Mouse (Mus musculus) lung, embryonic 15.5 days (tissue): ENCODE results near the gene Arhgap23. TPM values are rescaled to one million over a fixed set of nuclear protein-coding genes. Genes with fewer than 3 reads are reported as not detected.

Experiments used
- ATAC-seq: fragments of 200-750 bp; cut with Nextera tagmentation; 2 replicates; pipeline ENCODE4 v1.8.0; 2017; ENCODE audit warnings: moderate number of reproducible peaks, borderline replicate concordance; ENCODE audit not compliant: low FRiP score, low TSS enrichment; ENCODE audit errors: extremely low read depth
- H3K27ac ChIP-seq: fragments of 300-500 bp; sonication (generic); 2 replicates; pipeline ENCODE4 v1.5.1; 2015; ENCODE audit warnings: moderate library complexity, mild to moderate bottlenecking, inconsistent platforms
- H3K27me3 ChIP-seq: fragments of 300-500 bp; sonication (generic); 2 replicates; pipeline ENCODE4 v1.6.1; 2015; ENCODE audit warnings: inconsistent platforms
- H3K36me3 ChIP-seq: fragments of 300-500 bp; sonication (generic); 2 replicates; pipeline ENCODE4 v1.6.1; 2015; ENCODE audit warnings: inconsistent platforms
- H3K4me1 ChIP-seq: fragments of 300-500 bp; sonication (generic); 2 replicates; pipeline ENCODE4 v1.6.1; 2015; ENCODE audit warnings: inconsistent platforms
- H3K4me2 ChIP-seq: fragments of 300-500 bp; sonication (generic); 2 replicates; pipeline ENCODE4 v1.6.1; 2015; ENCODE audit warnings: inconsistent platforms, mild to moderate bottlenecking, moderate library complexity
- H3K4me3 ChIP-seq: fragments of 300-500 bp; sonication (generic); 2 replicates; pipeline ENCODE4 v1.5.1; 2015; ENCODE audit warnings: mild to moderate bottlenecking, inconsistent platforms
- H3K9ac ChIP-seq: fragments of 300-500 bp; sonication (generic); 2 replicates; pipeline ENCODE4 v1.6.1; 2015; ENCODE audit warnings: inconsistent platforms
- H3K9me3 ChIP-seq: fragments of 300-500 bp; sonication (generic); 2 replicates; pipeline ENCODE4 v1.6.1; 2016; ENCODE audit warnings: inconsistent platforms
- WGBS: fragments of 180-500 bp; shearing (Covaris S2); methylation state at CpG from one replicate; pipeline ENCODE4 v1.1.7; 2015; 5-methylcytosine and 5-hydroxymethylcytosine counted together
- polyA plus RNA-seq: library from polyadenylated mRNA; unstranded; fragments of >200 nt; fragmentation: Nextera tagmentation; extraction: Ambion mirVana; gene quantifications from 2 replicates; pipeline ENCODE4 v1.2.1, GENCODE M21; 2015

Gene Arhgap23
- polyA plus RNA-seq, 1 experiment from 2014 or later, result 7.4 TPM

- Histone ChIP-seq H3K4me2 (peak within 1 kb of the TSS; percentile 54), H3K9me3 (no peaks in the 10 kb centered on the region), H3K4me1 (peaks cover 11% of the 10 kb centered on the region), H3K9ac (no peak within 1 kb of the TSS; the same call in 1 of the 2 replicates), H3K36me3 (peaks cover 38% of the 10 kb centered on the region), H3K27me3 (peaks cover 45% of the 10 kb centered on the region), H3K4me3 (peak within 1 kb of the TSS; percentile 20), H3K27ac (no peak within 1 kb of the TSS)
- WGBS, result 18% methylated on average over 72 of the region's 88 CpGs
- ATAC-seq, result peak; percentile 25; the same call in 1 of the 2 replicates
Measured at GRCm38 (mm10) chr11:97499865-97500719, 84.8 kb downstream of the Arhgap23 start, which contains the start of gene 4933428G20Rik. Gene 4933428G20Rik (minus strand): TSS chr11:97500340.

GRCm38 (mm10) chr11:97500720-97501448 is 85.6 kb downstream of the Arhgap23 start:
- peak overlapping the region; percentile 20 for H3K4me3 ChIP-seq
- H3K36me3 ChIP-seq, result peaks cover 35% of the 10 kb centered on the region
- H3K9me3 ChIP-seq, result no peaks in the 10 kb centered on the region
- no peak overlapping the region for H3K9ac ChIP-seq
- 25% methylated on average over 51 of the region's 51 CpGs for WGBS
- peak; percentile 36; the same call in 1 of the 2 replicates for ATAC-seq
- peaks cover 45% of the 10 kb centered on the region for H3K27me3 ChIP-seq
- peaks cover 11% of the 10 kb centered on the region for H3K4me1 ChIP-seq
- H3K27ac ChIP-seq, result no peak overlapping the region
- peak overlapping the region; percentile 54 for H3K4me2 ChIP-seq

GRCm38 (mm10) chr11:97502383-97502782 is 87.0 kb downstream of the Arhgap23 start:
- no peaks in the 10 kb centered on the region for H3K9me3 ChIP-seq
- H3K4me3 ChIP-seq, result no peak overlapping the region
- H3K36me3 ChIP-seq, result peaks cover 24% of the 10 kb centered on the region
- peaks cover 45% of the 10 kb centered on the region for H3K27me3 ChIP-seq
- H3K4me1 ChIP-seq, result peaks cover 11% of the 10 kb centered on the region
- WGBS, result 37% methylated on average over 9 of the region's 9 CpGs
- ATAC-seq, result no peak
- H3K27ac ChIP-seq, result no peak overlapping the region
- no peak overlapping the region for H3K4me2 ChIP-seq
- no peak overlapping the region for H3K9ac ChIP-seq

- Histone ChIP-seq H3K9me3 (no peaks in the 10 kb centered on the region), H3K4me2 (no peak overlapping the region), H3K4me1 (peaks cover 11% of the 10 kb centered on the region), H3K36me3 (peaks cover 20% of the 10 kb centered on the region), H3K27ac (no peak overlapping the region), H3K27me3 (peaks cover 41% of the 10 kb centered on the region), H3K4me3 (no peak overlapping the region), H3K9ac (no peak overlapping the region)
- 74% methylated on average over 4 of the region's 4 CpGs for WGBS
- no peak; the same call in 1 of the 2 replicates for ATAC-seq
Measured at GRCm38 (mm10) chr11:97502846-97503245, 87.5 kb downstream of the Arhgap23 start.

- Histone ChIP-seq H3K36me3 (peaks cover 4% of the 10 kb centered on the region; the same call in 1 of the 2 replicates), H3K4me1 (peaks cover 5% of the 10 kb centered on the region)
- no peak for ATAC-seq
Measured at GRCm38 (mm10) chr11:97505784-97506183, 90.5 kb downstream of the Arhgap23 start.

GRCm38 (mm10) chr11:97506331-97506730 is 91.0 kb downstream of the Arhgap23 start:
- WGBS, result 42% methylated on average over 8 of the region's 8 CpGs
- Histone ChIP-seq H3K4me3 (no peak overlapping the region), H3K4me2 (no peak overlapping the region), H3K9ac (no peak overlapping the region), H3K4me1 (peaks cover 8% of the 10 kb centered on the region), H3K27ac (no peak overlapping the region), H3K27me3 (peaks cover 11% of the 10 kb centered on the region), H3K9me3 (no peaks in the 10 kb centered on the region), H3K36me3 (no peaks in the 10 kb centered on the region; the same call in 1 of the 2 replicates)
- ATAC-seq, result no peak

More at GRCm38 (mm10) chr11:97505784-97506183, 90.5 kb downstream of the Arhgap23 start:
- 70% methylated on average over 4 of the region's 4 CpGs for WGBS
- Histone ChIP-seq H3K27me3 (peaks cover 16% of the 10 kb centered on the region), H3K9me3 (no peaks in the 10 kb centered on the region), H3K4me3 (no peak overlapping the region), H3K9ac (no peak overlapping the region), H3K4me2 (no peak overlapping the region), H3K27ac (no peak overlapping the region)

GRCm38 (mm10) chr11:97508198-97508597 is 92.9 kb downstream of the Arhgap23 start:
- no peaks in the 10 kb centered on the region for H3K36me3 ChIP-seq
- ATAC-seq, result no peak
- peaks cover 21% of the 10 kb centered on the region for H3K4me1 ChIP-seq
- WGBS, result 55% methylated on average over 3 of the region's 3 CpGs
- H3K9me3 ChIP-seq, result no peaks in the 10 kb centered on the region
- H3K9ac ChIP-seq, result no peak overlapping the region
- no peak overlapping the region for H3K4me2 ChIP-seq
- no peak overlapping the region for H3K4me3 ChIP-seq
- 0 out of 2 replicates have a peak, but pooled peaks cover 4% of the 10 kb centered on the region for H3K27me3 ChIP-seq
- no peak overlapping the region for H3K27ac ChIP-seq

GRCm38 (mm10) chr11:97509058-97509457 is 93.7 kb downstream of the Arhgap23 start:
- 29% methylated on average over 5 of the region's 5 CpGs for WGBS
- Histone ChIP-seq H3K27ac (no peak overlapping the region), H3K36me3 (no peaks in the 10 kb centered on the region), H3K9me3 (no peaks in the 10 kb centered on the region), H3K9ac (no peak overlapping the region; the same call in 1 of the 2 replicates), H3K4me2 (no peak overlapping the region), H3K4me1 (peaks cover 21% of the 10 kb centered on the region), H3K4me3 (no peak overlapping the region), H3K27me3 (0 out of 2 replicates have a peak, but pooled peaks cover 4% of the 10 kb centered on the region)
- ATAC-seq, result no peak

- Histone ChIP-seq H3K4me1 (peaks cover 21% of the 10 kb centered on the region), H3K27me3 (0 out of 2 replicates have a peak, but pooled peaks cover 4% of the 10 kb centered on the region), H3K4me2 (no peak overlapping the region), H3K9me3 (no peaks in the 10 kb centered on the region), H3K27ac (no peak overlapping the region), H3K9ac (peak overlapping the region; percentile 4; the same call in 1 of the 2 replicates), H3K4me3 (no peak overlapping the region), H3K36me3 (no peaks in the 10 kb centered on the region)
- no peak for ATAC-seq
- WGBS, result 58% methylated on average over 23 of the region's 24 CpGs
Measured at GRCm38 (mm10) chr11:97509715-97510485, 94.6 kb downstream of the Arhgap23 start.

- H3K36me3 ChIP-seq, result no peaks in the 10 kb centered on the region
- H3K4me2 ChIP-seq, result peak overlapping the region; percentile 42
- peaks cover 21% of the 10 kb centered on the region for H3K4me1 ChIP-seq
- H3K27me3 ChIP-seq, result 0 out of 2 replicates have a peak, but pooled peaks cover 4% of the 10 kb centered on the region
- no peak overlapping the region for H3K9ac ChIP-seq
- WGBS, result 30% methylated on average over 10 of the region's 10 CpGs
- H3K4me3 ChIP-seq, result no peak overlapping the region
- peak overlapping the region; percentile 81 for H3K27ac ChIP-seq
- ATAC-seq, result no peak
- H3K9me3 ChIP-seq, result no peaks in the 10 kb centered on the region
Measured at GRCm38 (mm10) chr11:97510966-97511660, 95.8 kb downstream of the Arhgap23 start.
